Mouse (Mus musculus) cerebellum, postnatal 4 days (tissue): ENCODE measurements at regions not wholly inside any gene's neighbourhood (a gene's known extent, or its start where the extent isn't known, plus 50 kb on each side); places are given as distances from the start of the nearest gene placed in this dataset.
"Not testable (repeated sequence)": the region's sequence is repeated elsewhere in the genome, so short reads cannot be mapped to it uniquely, and the experiment has no call there.

ENCODE experiments used
- DNase-seq, 2 experiments: peaks; one replicate each; pipeline ENCODE4 v3.0.0; 2022; ENCODE audit warnings: low spot score in 2 of 2, mixed read lengths in 1 of 2

- DNase-seq, result peak in 1 of 2 experiments; percentile 38
Observed at GRCm38 (mm10) chr6:61042667-61043523, 118.1 kb downstream of the Mmrn1 start.

GRCm38 (mm10) chr6:61043524-61044450 is 119.0 kb downstream of the Mmrn1 start:
- no peak for DNase-seq

- not testable (repeated sequence) for DNase-seq
Observed at GRCm38 (mm10) chr6:61047667-61048066, 122.9 kb downstream of the Mmrn1 start.

- peak in 1 of 2 experiments; percentile 18 for DNase-seq
Observed at GRCm38 (mm10) chr6:61063129-61063528, 117.0 kb upstream of the Ccser1 start.

GRCm38 (mm10) chr6:61065769-61066168 is 114.4 kb upstream of the Ccser1 start:
- DNase-seq, result no peak

- no peak for DNase-seq
Observed at GRCm38 (mm10) chr6:61066501-61067282, 113.4 kb upstream of the Ccser1 start.

- no peak for DNase-seq
Observed at GRCm38 (mm10) chr6:61067355-61068116, 112.6 kb upstream of the Ccser1 start.

- DNase-seq, result no peak
Observed at GRCm38 (mm10) chr6:61068117-61068489, 112.0 kb upstream of the Ccser1 start.

GRCm38 (mm10) chr6:61073267-61073666 is 106.9 kb upstream of the Ccser1 start:
- DNase-seq, result peak in 1 of 2 experiments; percentile 5

- DNase-seq, result peak in 1 of 2 experiments; percentile 61
Observed at GRCm38 (mm10) chr6:61073794-61074193, 106.3 kb upstream of the Ccser1 start.

GRCm38 (mm10) chr6:61074700-61075099 is 105.4 kb upstream of the Ccser1 start:
- no peak for DNase-seq

GRCm38 (mm10) chr6:61078559-61078958 is 101.6 kb upstream of the Ccser1 start:
- no peak for DNase-seq

- DNase-seq, result no peak
Observed at GRCm38 (mm10) chr6:61080661-61081060, 99.5 kb upstream of the Ccser1 start.

GRCm38 (mm10) chr6:61083346-61083745 is 96.8 kb upstream of the Ccser1 start:
- no peak for DNase-seq

GRCm38 (mm10) chr6:61099348-61099981 is 80.7 kb upstream of the Ccser1 start:
- DNase-seq, result no peak

- no peak for DNase-seq
Observed at GRCm38 (mm10) chr6:61099982-61100365, 80.2 kb upstream of the Ccser1 start.

- no peak for DNase-seq
Observed at GRCm38 (mm10) chr6:61101972-61102371, 78.2 kb upstream of the Ccser1 start.

- no peak for DNase-seq
Observed at GRCm38 (mm10) chr6:61103459-61104234, 76.5 kb upstream of the Ccser1 start.

GRCm38 (mm10) chr6:61115250-61115649 is 64.9 kb upstream of the Ccser1 start:
- DNase-seq, result no peak

- no peak for DNase-seq
Observed at GRCm38 (mm10) chr6:61119590-61119989, 60.5 kb upstream of the Ccser1 start.
